Mouse (Mus musculus) heart, adult 2 months (tissue): ENCODE results near the gene Ntrk3.

Experiments used
- CTCF ChIP-seq: fragments of 200-600 bp; IDR thresholded peaks from 2 replicates; pipeline ENCODE4 v1.8.1; 2022; ENCODE audit warnings: antibody characterized with exemption, mild to moderate bottlenecking, moderate library complexity
- POLR2A ChIP-seq: fragments of 200-500 bp; IDR thresholded peaks from 2 replicates; pipeline ENCODE4 v1.6.1; 2011; ENCODE audit warnings: mild to moderate bottlenecking, low read depth, low read length, control low read depth; ENCODE audit not compliant: insufficient read depth

DNA sequence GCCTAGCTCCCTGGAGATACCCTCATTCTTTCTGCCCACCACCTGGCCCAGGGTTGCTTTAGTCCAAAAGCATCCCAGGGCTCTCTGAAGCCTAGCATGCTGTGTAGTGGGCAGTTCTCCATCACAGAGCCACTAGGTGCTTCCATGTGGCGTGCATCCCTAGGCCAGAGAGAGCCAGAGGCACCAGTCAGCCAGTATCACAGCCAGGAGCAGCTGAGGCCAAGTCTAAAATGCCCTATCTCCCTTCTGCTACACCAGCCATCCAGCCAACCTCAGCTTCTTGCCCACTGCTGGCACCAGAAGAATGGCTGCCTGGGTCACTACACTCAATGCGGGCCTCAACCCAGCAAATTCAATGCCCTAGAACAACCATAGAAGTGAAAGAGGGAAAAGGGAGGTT lies 56.9 kb downstream of the Ntrk3 start:
- TF ChIP-seq CTCF: no peak
- no peak for TF ChIP-seq POLR2A
